Mouse (Mus musculus): ENCODE data around the gene Nrcam.

GRCm38 (mm10) chr12:44397782-44398181 is 69.1 kb downstream of the Nrcam start:
- TF ChIP-seq NRF1 (IDR thresholded peaks at IDR 0.05; ENCODE audit: low read depth, low read length) (no peak), CTCF (conservative IDR thresholded peaks at IDR 0.05 in 1 of 2, IDR thresholded peaks at IDR 0.05 in 1 of 2; ENCODE audit: low read depth in 2 of 2, low read length in 2 of 2) (no peak), RCOR1 (conservative IDR thresholded peaks at IDR 0.05; ENCODE audit: low read depth, low read length) (no peak), USF1 (IDR thresholded peaks at IDR 0.05; ENCODE audit: low read depth, low read length) (no peak), POLR2A (IDR thresholded peaks at IDR 0.05; ENCODE audit: low read depth, low read length) (no peak), KAT2A (IDR thresholded peaks at IDR 0.05; ENCODE audit: insufficient replicate concordance, low read length) (no peak), RAD21 (IDR thresholded peaks at IDR 0.05; ENCODE audit: low read depth, low read length) (no peak), POLR2AphosphoS2 (IDR thresholded peaks at IDR 0.05; ENCODE audit: low read depth, low read length) (no peak), MXI1 (IDR thresholded peaks at IDR 0.05; ENCODE audit: low read depth, low read length) (no peak), EP300 (IDR thresholded peaks at IDR 0.05; ENCODE audit: low read length) (no peak), CHD2 (IDR thresholded peaks at IDR 0.05; ENCODE audit: low read length) (no peak), PAX5 (IDR thresholded peaks at IDR 0.05; ENCODE audit: low read length) (no peak), JUND (conservative IDR thresholded peaks at IDR 0.05; ENCODE audit: low read depth, low read length) (no peak), HCFC1 (IDR thresholded peaks at IDR 0.05; ENCODE audit: low read depth, low read length) (no peak)
